ENCODE assay signal across 23 mouse cellular contexts in the genomic region with DNA sequence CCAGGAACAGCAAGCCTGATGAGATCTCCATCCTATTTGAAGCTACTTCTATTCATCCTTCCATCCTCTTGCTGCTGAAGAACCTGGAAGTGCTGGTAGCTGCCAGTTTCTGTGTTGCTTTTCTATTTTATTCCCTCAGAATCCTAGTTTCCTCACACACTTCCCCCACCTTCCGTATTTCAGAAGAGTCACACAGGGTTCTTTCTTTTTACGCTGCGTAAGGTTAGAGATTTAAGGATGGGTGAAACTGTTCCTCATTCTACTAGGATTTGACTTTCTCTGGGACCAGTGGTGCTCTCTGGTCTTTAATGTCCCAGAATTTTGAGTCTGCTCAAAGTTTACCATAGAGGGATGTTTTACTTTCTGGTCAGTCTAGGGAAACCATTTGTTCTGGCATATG. TPM values are rescaled to one million over a fixed set of nuclear protein-coding genes. Genes with fewer than 3 reads are reported as not detected.
"Had no signal": no experiment of that assay in that cellular context is flagged by ENCODE, and none has a peak within 500 bp of the region (broad histone marks: within the 10 kb centered on the region; RNA-seq: fewer than 3 reads in every experiment).

A gene (minus strand): TSS at position 101 of the 400 bp plus-strand sequence.

- H3K4me3 ChIP-seq: neural tube, embryonic 13.5 days; neural tube, embryonic 15.5 days; stomach, embryonic 15.5 days had no signal

- H3K36me3 ChIP-seq: neural tube, embryonic 13.5 days; neural tube, embryonic 15.5 days; stomach, embryonic 15.5 days had no signal

- H3K4me1 ChIP-seq: neural tube, embryonic 13.5 days; neural tube, embryonic 15.5 days; stomach, embryonic 15.5 days had no signal

- H3K27ac ChIP-seq: neural tube, embryonic 13.5 days; neural tube, embryonic 15.5 days; stomach, embryonic 15.5 days; stomach, postnatal 0 days had no signal

- H3K4me2 ChIP-seq: neural tube, embryonic 13.5 days; neural tube, embryonic 15.5 days; stomach, embryonic 15.5 days had no signal

- H3K27me3 ChIP-seq: neural tube, embryonic 13.5 days; neural tube, embryonic 15.5 days; stomach, embryonic 15.5 days had no signal

- H3K9ac ChIP-seq: neural tube, embryonic 13.5 days; neural tube, embryonic 15.5 days; stomach, embryonic 15.5 days had no signal

- H3K9me3 ChIP-seq: neural tube, embryonic 13.5 days; neural tube, embryonic 15.5 days; stomach, embryonic 15.5 days had no signal

- DNase-seq: retina, postnatal 1 day; right cerebral cortex, adult 18-20 months; right cerebral cortex, postnatal 14 days; right cerebral cortex, postnatal 25 days; right cerebral cortex, postnatal 4 days; spleen, adult 18-20 months; thymus, adult 18-20 months; thymus, adult 2 months; thymus, postnatal 14 days; thymus, postnatal 25 days; thymus, postnatal 36 days; thymus, postnatal 4 days had no signal

RNA-seq across cellular contexts. Expression of the gene that starts here (rescaled TPM):
- total RNA-seq: neutrophil, adult 5-6 weeks had no signal
- polyA plus RNA-seq: neural tube, embryonic 13.5 days; neural tube, embryonic 14.5 days; neural tube, embryonic 15.5 days; small intestine, adult 2 months; spleen, adult 2 months; stomach, embryonic 14.5 days; stomach, embryonic 15.5 days; stomach, postnatal 0 days; testis, adult 2 months; thymus, postnatal 0 days had no signal
